26 mouse cellular contexts compared by ENCODE assay signal in the genomic region with DNA sequence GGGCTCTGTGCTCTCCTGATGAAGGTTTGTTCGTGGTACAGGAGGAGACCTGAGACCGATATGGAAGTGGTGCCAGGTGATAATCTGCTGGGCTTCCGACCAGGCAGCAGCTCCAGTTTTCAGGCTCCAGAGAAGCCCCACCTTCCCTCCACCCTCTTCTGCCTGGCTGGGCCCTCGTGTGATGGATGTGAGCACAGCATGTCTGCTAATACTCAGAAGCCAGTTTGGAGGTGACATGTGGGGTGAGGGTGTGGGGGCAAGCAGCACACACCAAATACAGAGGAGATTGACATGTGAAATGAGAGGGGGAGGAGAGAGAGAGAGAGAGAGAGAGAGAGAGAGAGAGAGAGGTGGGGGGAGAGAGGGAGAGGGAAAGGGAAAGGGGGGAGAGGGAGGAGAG. TPM values are rescaled to one million over a fixed set of nuclear protein-coding genes. Genes with fewer than 3 reads are reported as not detected.
DNase-seq lines count a peak whose midpoint lies in the region; ATAC-seq and TF ChIP-seq lines count a peak whose summit lies in the region.
"Had no signal": no experiment of that assay in that cellular context is flagged by ENCODE, and none has a peak within 500 bp of the region (broad histone marks: within the 10 kb centered on the region; RNA-seq: fewer than 3 reads in every experiment).

No protein-coding gene starts in this region.

- peak; percentile 37; the same call in 1 of the 2 replicates for ATAC-seq in forebrain, embryonic 14.5 days
- ATAC-seq in forebrain, postnatal 0 days = no peak
- no peak for ATAC-seq in midbrain, postnatal 0 days (ENCODE audit: low FRiP score)
- no peak for ATAC-seq in midbrain, embryonic 13.5 days
- ATAC-seq: intestine, postnatal 0 days had no signal

- no peak overlapping the region for H3K4me2 ChIP-seq in forebrain, embryonic 14.5 days (ENCODE audit: low read length)
- H3K4me2 ChIP-seq in forebrain, postnatal 0 days (ENCODE audit: low read depth) = no peak overlapping the region
- no peak overlapping the region for H3K4me2 ChIP-seq in midbrain, postnatal 0 days (ENCODE audit: low read depth, low read length, poor library complexity, severe bottlenecking)
- no peak overlapping the region for H3K4me2 ChIP-seq in midbrain, embryonic 13.5 days (replicated peaks)
- H3K4me2 ChIP-seq: heart, embryonic 15.5 days; kidney, embryonic 15.5 days; liver, embryonic 11.5 days; stomach, embryonic 15.5 days had no signal

- WGBS in forebrain, embryonic 14.5 days = 48% methylated on average over 4 of the region's 4 CpGs
- 34% methylated on average over 4 of the region's 4 CpGs for WGBS in forebrain, postnatal 0 days
- WGBS in midbrain, postnatal 0 days = 38% methylated on average over 4 of the region's 4 CpGs
- WGBS in midbrain, embryonic 13.5 days = 46% methylated on average over 4 of the region's 4 CpGs

- no peak overlapping the region for H3K4me3 ChIP-seq in forebrain, embryonic 14.5 days (ENCODE audit: low read depth, low read length)
- no peak overlapping the region for H3K4me3 ChIP-seq in forebrain, postnatal 0 days (ENCODE audit: low read depth, low read length)
- H3K4me3 ChIP-seq in midbrain, postnatal 0 days (ENCODE audit: low read depth, low read length) = no peak overlapping the region
- no peak overlapping the region for H3K4me3 ChIP-seq in midbrain, embryonic 13.5 days (replicated peaks)
- H3K4me3 ChIP-seq: heart, adult 2 months; heart, embryonic 15.5 days; kidney, embryonic 15.5 days; myocyte; stomach, embryonic 15.5 days had no signal

- no peak overlapping the region for H3K9ac ChIP-seq in forebrain, embryonic 14.5 days (ENCODE audit: low read length)
- H3K9ac ChIP-seq in forebrain, postnatal 0 days = no peak overlapping the region
- H3K9ac ChIP-seq in midbrain, postnatal 0 days (replicated peaks; ENCODE audit: low read length, poor library complexity, severe bottlenecking) = no peak overlapping the region
- H3K9ac ChIP-seq in midbrain, embryonic 13.5 days (replicated peaks) = no peak overlapping the region
- H3K9ac ChIP-seq: heart, embryonic 15.5 days; kidney, embryonic 15.5 days; stomach, embryonic 15.5 days had no signal

- no peaks in the 10 kb centered on the region for H3K36me3 ChIP-seq in forebrain, embryonic 14.5 days (ENCODE audit: control insufficient read depth, insufficient read depth, low read length)
- no peaks in the 10 kb centered on the region for H3K36me3 ChIP-seq in forebrain, postnatal 0 days (ENCODE audit: insufficient read depth)
- H3K36me3 ChIP-seq in midbrain, postnatal 0 days (ENCODE audit: insufficient read depth, low read length) = no peaks in the 10 kb centered on the region
- H3K36me3 ChIP-seq in midbrain, embryonic 13.5 days = peaks cover 6% of the 10 kb centered on the region; the same call in 1 of the 2 replicates
- H3K36me3 ChIP-seq: heart, embryonic 15.5 days; kidney, embryonic 15.5 days; stomach, embryonic 15.5 days had no signal

- H3K27ac ChIP-seq in forebrain, embryonic 14.5 days (ENCODE audit: low read depth, low read length) = no peak overlapping the region
- H3K27ac ChIP-seq in forebrain, postnatal 0 days (ENCODE audit: low read depth, low read length) = no peak overlapping the region
- H3K27ac ChIP-seq in midbrain, postnatal 0 days (ENCODE audit: low read depth, low read length) = no peak overlapping the region
- no peak overlapping the region for H3K27ac ChIP-seq in midbrain, embryonic 13.5 days
- H3K27ac ChIP-seq: heart, adult 2 months; heart, embryonic 15.5 days; kidney, embryonic 15.5 days; stomach, embryonic 15.5 days had no signal

- no peak for TF ChIP-seq CTCF in forebrain, postnatal 0 days (IDR thresholded peaks at IDR 0.05; ENCODE audit: low read depth)
- no peak for TF ChIP-seq CTCF in midbrain, postnatal 0 days (IDR thresholded peaks at IDR 0.05)

- H3K9me3 ChIP-seq in forebrain, embryonic 14.5 days (replicated peaks; ENCODE audit: control insufficient read depth, low read length) = no peaks in the 10 kb centered on the region
- H3K9me3 ChIP-seq in forebrain, postnatal 0 days (ENCODE audit: low read length) = no peaks in the 10 kb centered on the region
- H3K9me3 ChIP-seq in midbrain, postnatal 0 days (ENCODE audit: low read length) = no peaks in the 10 kb centered on the region
- no peaks in the 10 kb centered on the region for H3K9me3 ChIP-seq in midbrain, embryonic 13.5 days
- H3K9me3 ChIP-seq: heart, embryonic 15.5 days; kidney, embryonic 15.5 days; stomach, embryonic 15.5 days had no signal

- peaks cover 6% of the 10 kb centered on the region; the same call in 1 of the 2 replicates for H3K4me1 ChIP-seq in forebrain, embryonic 14.5 days (ENCODE audit: control insufficient read depth, insufficient read depth, low read length)
- H3K4me1 ChIP-seq in forebrain, postnatal 0 days (ENCODE audit: insufficient read depth) = peaks cover 2% of the 10 kb centered on the region; the same call in 1 of the 2 replicates
- no peaks in the 10 kb centered on the region for H3K4me1 ChIP-seq in midbrain, postnatal 0 days (ENCODE audit: insufficient read depth, low read length)
- H3K4me1 ChIP-seq in midbrain, embryonic 13.5 days (replicated peaks) = peaks cover 26% of the 10 kb centered on the region
- H3K4me1 ChIP-seq: heart, embryonic 15.5 days had no signal

- DNase-seq in forebrain, embryonic 14.5 days (ENCODE audit: low spot score) = no peak
- DNase-seq in forebrain, postnatal 0 days = no peak
- DNase-seq in midbrain, postnatal 0 days (ENCODE audit: low spot score) = peak; percentile 53
- DNase-seq in cerebellum, adult 9-11 months = peak; percentile 90
- DNase-seq in retina, postnatal 1 day = peak; percentile 56
- DNase-seq in layer of hippocampus, postnatal 25 days (ENCODE audit: extremely low spot score in 1 of 2, low spot score in 1 of 2) = no peak
- no peak for DNase-seq in thymus, postnatal 36 days
- DNase-seq: adrenal gland, postnatal 25 days; gastrocnemius, postnatal 10 days; heart, adult 2 months; lung, adult 18-20 months; lung, postnatal 14 days; midbrain, embryonic 14.5 days; right cerebral cortex, postnatal 14 days; spleen, adult 18-20 months had no signal

- H3K27me3 ChIP-seq in forebrain, embryonic 14.5 days (replicated peaks; ENCODE audit: control insufficient read depth, insufficient read depth, low read length) = no peaks in the 10 kb centered on the region
- no peaks in the 10 kb centered on the region for H3K27me3 ChIP-seq in forebrain, postnatal 0 days (ENCODE audit: insufficient read depth, low read length)
- no peaks in the 10 kb centered on the region for H3K27me3 ChIP-seq in midbrain, postnatal 0 days (ENCODE audit: insufficient read depth, low read length)
- no peaks in the 10 kb centered on the region for H3K27me3 ChIP-seq in midbrain, embryonic 13.5 days
- H3K27me3 ChIP-seq: CH12.LX; heart, embryonic 15.5 days; kidney, embryonic 15.5 days; stomach, embryonic 15.5 days had no signal

RNA-seq across cellular contexts. Expression of a gene that starts 8.1 kb away (rescaled TPM):
- 829 and 974 TPM in 2 replicates for polyA plus RNA-seq in forebrain, embryonic 14.5 days (2014; fragmentation: Nextera tagmentation; extraction: Ambion mirVana)
- total RNA-seq in forebrain, postnatal 0 days (2014; rRNA removed) = 1,112 and 1,190 TPM in 2 replicates
- 1,608 and 1,952 TPM in 2 replicates for polyA plus RNA-seq in forebrain, postnatal 0 days (2015; fragmentation: Nextera tagmentation; extraction: Ambion mirVana)
- 874 and 1,101 TPM in 2 replicates for total RNA-seq in midbrain, postnatal 0 days (2014; rRNA removed)
- polyA plus RNA-seq in midbrain, postnatal 0 days (2015; fragmentation: Nextera tagmentation; extraction: Ambion mirVana) = 2,398 and 2,505 TPM in 2 replicates
- polyA plus RNA-seq in midbrain, embryonic 13.5 days (2015; fragmentation: Nextera tagmentation; extraction: Ambion mirVana) = 875 and 991 TPM in 2 replicates
- total RNA-seq in layer of hippocampus, postnatal 25 days (2021) = 100 to 1,000 TPM; 204 to 232 TPM
- total RNA-seq: CH12.LX; hematopoietic stem cell, adult 5-6 weeks; megakaryocyte, adult 5-6 weeks; MEL had no signal

Comparison
In these comparisons a context has a peak if more than half of its experiments do, and no peak if none do; other contexts are left out.
1. DNase-seq: peak in midbrain, postnatal 0 days (single experiment), cerebellum, adult 9-11 months (single experiment) and retina, postnatal 1 day (single experiment); none in forebrain, embryonic 14.5 days (single experiment), forebrain, postnatal 0 days (single experiment), layer of hippocampus, postnatal 25 days (0 of 2) and thymus, postnatal 36 days (0 of 2).